Mouse (Mus musculus) intestine, embryonic 14.5 days (tissue): ENCODE results near the gene Bcas3. TPM values are rescaled to one million over a fixed set of nuclear protein-coding genes. Genes with fewer than 3 reads are reported as not detected.

Experiments used
- ATAC-seq: fragments of 200-750 bp; cut with Nextera tagmentation; replicated peaks from 2 replicates; pipeline ENCODE4 v1.8.0; 2017; ENCODE audit warnings: low read depth, moderate number of reproducible peaks, moderate TSS enrichment, moderate library complexity; ENCODE audit not compliant: low FRiP score, low TSS enrichment
- DNase-seq: peaks from one replicate; pipeline ENCODE4 v3.0.0-alpha.2; 2018; ENCODE audit warnings: low spot score
- H3K27ac ChIP-seq: fragments of 300-500 bp; sonication (generic); 2 replicates; pipeline ENCODE4 v1.5.1; 2014; ENCODE audit warnings: low read depth, mild to moderate bottlenecking, control low read depth
- H3K27me3 ChIP-seq: fragments of 300-500 bp; sonication (generic); replicated peaks from 2 replicates; pipeline ENCODE4 v1.6.1; 2014; ENCODE audit warnings: low read length, control low read depth; ENCODE audit not compliant: control insufficient read depth, insufficient read depth
- H3K36me3 ChIP-seq: fragments of 300-500 bp; sonication (generic); 2 replicates; pipeline ENCODE4 v1.6.1; 2014; ENCODE audit warnings: low read length, control low read depth; ENCODE audit not compliant: control insufficient read depth, insufficient read depth
- H3K4me1 ChIP-seq: fragments of 300-500 bp; sonication (generic); replicated peaks from 2 replicates; pipeline ENCODE4 v1.6.1; 2014; ENCODE audit warnings: low read length, control low read depth, mixed read lengths; ENCODE audit not compliant: control insufficient read depth, insufficient read depth
- H3K4me2 ChIP-seq: fragments of 300-500 bp; sonication (generic); 2 replicates; pipeline ENCODE4 v1.6.1; 2014; ENCODE audit warnings: low read length
- H3K4me3 ChIP-seq: fragments of 300-500 bp; sonication (generic); 2 replicates; pipeline ENCODE4 v1.5.1; 2014; ENCODE audit warnings: low read depth, low read length, control low read depth, mixed read lengths
- H3K9ac ChIP-seq: fragments of 300-500 bp; sonication (generic); 2 replicates; pipeline ENCODE4 v1.6.1; 2014; ENCODE audit warnings: mild to moderate bottlenecking, low read length
- H3K9me3 ChIP-seq: fragments of 300-500 bp; sonication (generic); 2 replicates; pipeline ENCODE4 v1.6.1; 2016; ENCODE audit warnings: low read length, control low read depth; ENCODE audit not compliant: control insufficient read depth
- WGBS: fragments of 180-500 bp; shearing (Covaris S2); extraction: QIAGEN DNeasy Blood & Tissue Kit; methylation state at CpG from one replicate; pipeline ENCODE4 v1.1.7; 2014; 5-methylcytosine and 5-hydroxymethylcytosine counted together
- polyA plus RNA-seq: library from polyadenylated mRNA; unstranded; fragments of >200 nt; fragmentation: Nextera tagmentation; extraction: Ambion mirVana; gene quantifications from 2 replicates; pipeline ENCODE4 v1.2.1, GENCODE M21; 2014

Gene Bcas3
- polyA plus RNA-seq, 1 experiment from 2014 or later = 17.9 TPM

DNA sequence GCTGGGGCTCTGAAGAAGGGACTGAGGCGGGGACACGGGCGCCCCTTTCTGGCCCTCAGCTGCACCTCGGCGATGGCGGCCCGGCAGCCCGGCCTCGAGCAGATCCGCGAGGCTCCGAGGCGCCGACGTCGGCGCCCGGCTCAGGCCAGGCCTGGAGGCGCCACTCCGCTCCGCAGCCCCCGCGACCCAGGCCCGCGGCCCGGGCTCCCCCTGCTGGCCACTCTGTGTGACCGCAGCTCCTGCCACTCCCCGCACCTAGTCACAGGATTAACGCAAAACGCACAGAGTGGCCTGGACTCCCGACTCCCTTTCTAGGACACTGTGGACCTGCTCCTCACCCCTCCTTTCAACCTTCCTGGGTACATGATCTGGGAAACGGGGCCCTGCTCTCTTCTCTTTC is 489.0 kb downstream of the Bcas3 start:
- WGBS = 2% methylated on average over 32 of the region's 32 CpGs
- Histone ChIP-seq H3K27me3 (peaks cover 70% of the 10 kb centered on the region), H3K36me3 (no peaks in the 10 kb centered on the region), H3K4me1 (peaks cover 30% of the 10 kb centered on the region), H3K4me2 (peak overlapping the region; percentile 84), H3K4me3 (peak overlapping the region; percentile 50), H3K9ac (peak overlapping the region; percentile 37), H3K9me3 (no peaks in the 10 kb centered on the region), H3K27ac (peak overlapping the region; percentile 58; the same call in 1 of the 2 replicates)
- DNase-seq (peak; percentile 86), ATAC-seq (peak; percentile 28)

DNA sequence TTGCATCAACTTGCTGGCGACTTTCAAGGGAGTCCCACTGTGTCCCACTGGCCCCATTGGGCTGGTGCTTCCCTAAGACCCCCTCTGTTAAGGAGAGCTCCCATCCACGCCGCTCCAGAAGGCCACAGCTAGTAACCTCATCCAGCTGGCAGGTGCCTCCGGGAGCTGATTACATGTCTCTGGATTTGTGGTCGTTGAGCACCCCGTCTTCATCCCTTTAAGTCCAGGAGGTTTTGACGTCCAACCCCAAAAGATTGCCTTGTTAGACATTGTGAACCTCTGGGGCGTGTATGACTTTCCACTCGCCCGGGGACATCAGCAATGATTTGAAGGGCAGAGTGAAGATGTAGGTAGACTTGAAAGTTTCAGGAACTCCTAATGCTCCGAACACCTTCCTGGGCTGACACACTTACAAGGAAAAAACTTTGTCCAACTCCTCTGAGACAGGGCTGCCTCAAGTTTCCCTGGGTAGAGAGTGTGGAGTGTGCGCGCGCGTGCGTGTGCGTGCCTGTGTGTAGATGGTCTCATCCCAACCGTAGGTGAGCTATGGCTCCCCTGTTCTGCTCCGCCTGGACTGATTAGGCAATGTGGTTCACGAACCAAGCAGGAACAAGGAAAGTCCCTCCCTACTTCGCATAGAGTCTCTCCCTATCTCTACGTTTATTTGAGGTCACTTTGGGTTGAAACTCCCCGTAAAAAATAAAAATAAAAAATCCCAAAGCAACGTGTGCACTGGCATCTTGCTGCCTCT is 489.8 kb downstream of the Bcas3 start:
- H3K27ac ChIP-seq = peak overlapping the region; percentile 78
- ATAC-seq = no peak
- no peak overlapping the region for H3K9ac ChIP-seq
- peaks cover 22% of the 10 kb centered on the region for H3K4me1 ChIP-seq
- peak overlapping the region; percentile 84 for H3K4me2 ChIP-seq
- peaks cover 62% of the 10 kb centered on the region for H3K27me3 ChIP-seq
- no peaks in the 10 kb centered on the region for H3K9me3 ChIP-seq
- H3K4me3 ChIP-seq = peak overlapping the region; percentile 50
- H3K36me3 ChIP-seq = no peaks in the 10 kb centered on the region
- 9% methylated on average over 24 of the region's 24 CpGs for WGBS
- peak; percentile 75 for DNase-seq

- ATAC-seq (peak; percentile 45), DNase-seq (peak; percentile 91)
- peak overlapping the region; percentile 84 for H3K4me2 ChIP-seq
- peak overlapping the region; percentile 78 for H3K27ac ChIP-seq
- H3K9me3 ChIP-seq = no peaks in the 10 kb centered on the region
- peaks cover 17% of the 10 kb centered on the region for H3K4me1 ChIP-seq
- no peaks in the 10 kb centered on the region for H3K36me3 ChIP-seq
- H3K4me3 ChIP-seq = peak overlapping the region; percentile 50
- H3K9ac ChIP-seq = peak overlapping the region; percentile 52; the same call in 1 of the 2 replicates
- WGBS = 0% methylated on average over 18 of the region's 18 CpGs
- H3K27me3 ChIP-seq = peaks cover 56% of the 10 kb centered on the region
Observed at GRCm38 (mm10) chr11:85843347-85843692, 490.4 kb downstream of the Bcas3 start.

- DNase-seq (peak; percentile 97), ATAC-seq (peak; percentile 69)
- H3K4me2 ChIP-seq = peak overlapping the region; percentile 84
- H3K4me1 ChIP-seq = peaks cover 16% of the 10 kb centered on the region
- H3K9me3 ChIP-seq = no peaks in the 10 kb centered on the region
- peak overlapping the region; percentile 50 for H3K4me3 ChIP-seq
- H3K9ac ChIP-seq = peak overlapping the region; percentile 52
- no peaks in the 10 kb centered on the region for H3K36me3 ChIP-seq
- H3K27me3 ChIP-seq = peaks cover 46% of the 10 kb centered on the region
- H3K27ac ChIP-seq = peak overlapping the region; percentile 78
- under 1% methylated on average over 54 of the region's 54 CpGs for WGBS
Observed at GRCm38 (mm10) chr11:85844144-85844965, 491.4 kb downstream of the Bcas3 start.

DNA sequence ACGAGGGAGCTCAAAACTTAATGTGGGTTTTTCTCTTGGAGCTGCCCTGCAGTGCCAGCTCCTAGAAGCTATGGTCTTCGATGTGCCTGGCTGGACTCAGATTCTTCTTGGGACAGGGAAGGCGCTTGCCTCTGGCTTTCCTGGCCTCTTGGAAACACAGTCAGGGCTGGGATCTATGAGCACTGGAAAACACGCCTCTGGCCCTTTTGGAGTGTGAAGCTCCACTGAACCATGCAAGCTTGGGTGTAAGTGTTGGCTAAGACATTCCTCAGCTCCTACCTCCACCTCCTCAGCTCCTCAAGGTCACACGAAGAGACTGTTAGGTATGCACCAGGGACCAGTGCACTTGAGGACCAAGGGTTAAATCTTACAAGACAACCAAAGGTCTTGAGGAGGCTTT is 492.0 kb downstream of the Bcas3 start:
- no peaks in the 10 kb centered on the region for H3K9me3 ChIP-seq
- peak overlapping the region; percentile 50; the same call in 1 of the 2 replicates for H3K4me3 ChIP-seq
- no peaks in the 10 kb centered on the region for H3K36me3 ChIP-seq
- 35% methylated on average over 5 of the region's 5 CpGs for WGBS
- H3K27me3 ChIP-seq = peaks cover 40% of the 10 kb centered on the region
- no peak overlapping the region for H3K27ac ChIP-seq
- H3K9ac ChIP-seq = no peak overlapping the region; the same call in 1 of the 2 replicates
- peak overlapping the region; percentile 84 for H3K4me2 ChIP-seq
- DNase-seq = no peak
- H3K4me1 ChIP-seq = peaks cover 16% of the 10 kb centered on the region
- no peak for ATAC-seq

- Histone ChIP-seq H3K9ac (no peak overlapping the region), H3K4me3 (no peak overlapping the region), H3K4me1 (peaks cover 16% of the 10 kb centered on the region), H3K36me3 (no peaks in the 10 kb centered on the region), H3K27ac (no peak overlapping the region), H3K9me3 (no peaks in the 10 kb centered on the region), H3K27me3 (peaks cover 30% of the 10 kb centered on the region), H3K4me2 (no peak overlapping the region)
- no peak for ATAC-seq
- WGBS = 35% methylated on average over 5 of the region's 5 CpGs
- peak; percentile 59 for DNase-seq
Observed at GRCm38 (mm10) chr11:85845921-85846320, 493.0 kb downstream of the Bcas3 start.

DNA sequence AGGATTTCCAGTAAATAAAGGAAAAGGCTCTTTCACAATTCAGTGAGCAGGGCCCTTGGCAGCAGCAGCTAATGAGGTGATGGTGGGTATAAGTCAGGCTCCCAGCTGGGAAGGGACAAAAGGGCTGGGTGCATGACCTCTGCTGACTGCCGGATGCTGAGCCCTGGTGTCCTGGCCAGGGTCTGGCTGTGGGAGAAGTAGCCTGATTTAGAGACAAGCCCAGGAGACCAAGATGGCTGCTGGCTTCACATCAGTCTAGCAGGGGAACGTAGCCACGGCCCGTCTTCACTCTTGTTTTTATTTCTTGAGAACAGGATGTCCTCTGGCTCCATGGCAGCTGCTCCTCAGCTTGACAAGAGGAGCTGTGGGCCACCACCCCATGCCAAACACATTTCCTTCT is 493.5 kb downstream of the Bcas3 start:
- WGBS = 62% methylated on average over 4 of the region's 4 CpGs
- Histone ChIP-seq H3K27ac (0 out of 2 replicates have a peak overlapping the region, but pooled peaks have one; percentile 10), H3K4me3 (no peak overlapping the region), H3K36me3 (no peaks in the 10 kb centered on the region), H3K27me3 (peaks cover 24% of the 10 kb centered on the region), H3K9ac (no peak overlapping the region), H3K4me1 (peaks cover 12% of the 10 kb centered on the region), H3K4me2 (no peak overlapping the region), H3K9me3 (no peaks in the 10 kb centered on the region)
- peak; percentile 52 for DNase-seq
- ATAC-seq = no peak

- WGBS = 3% methylated on average over 21 of the region's 21 CpGs
- peak overlapping the region; percentile 51 for H3K4me2 ChIP-seq
- peak overlapping the region; percentile 23; the same call in 1 of the 2 replicates for H3K4me3 ChIP-seq
- H3K9ac ChIP-seq = peak overlapping the region; percentile 26; the same call in 1 of the 2 replicates
- no peaks in the 10 kb centered on the region for H3K36me3 ChIP-seq
- peaks cover 16% of the 10 kb centered on the region for H3K27me3 ChIP-seq
- H3K9me3 ChIP-seq = no peaks in the 10 kb centered on the region
- DNase-seq = peak; percentile 84
- no peaks in the 10 kb centered on the region for H3K4me1 ChIP-seq
- ATAC-seq = peak; percentile 65
- H3K27ac ChIP-seq = no peak overlapping the region
Observed at GRCm38 (mm10) chr11:85849037-85849436, 496.1 kb downstream of the Bcas3 start.
